Mouse (Mus musculus): ENCODE data around the gene Fezf2. TPM values are rescaled to one million over a fixed set of nuclear protein-coding genes. Genes with fewer than 3 reads are reported as not detected.

Gene Fezf2
- polyA plus RNA-seq (2015; fragmentation: Nextera tagmentation; extraction: Ambion mirVana): not detected in 2 replicates

DNA sequence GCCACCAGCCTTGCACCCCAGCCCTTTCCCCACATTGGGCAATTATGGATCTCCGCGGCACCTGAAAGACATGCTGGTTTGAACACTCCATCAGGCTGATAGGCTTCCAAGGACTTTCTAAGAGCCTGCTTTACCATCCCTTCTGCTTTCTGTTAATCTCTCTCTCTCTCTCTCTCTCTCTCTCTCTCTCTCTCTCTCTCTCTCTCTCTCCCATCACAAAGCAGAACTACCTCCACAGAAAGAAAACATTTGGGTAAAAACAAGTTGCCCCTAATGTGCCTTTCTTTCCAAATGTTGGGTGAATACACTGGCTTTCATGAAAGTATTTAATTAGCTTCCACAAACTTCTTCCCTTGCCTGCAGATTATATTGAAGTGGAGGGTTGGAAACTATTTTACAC is at the start of gene Fezf2:
Gene Fezf2, minus strand, starts transcription at position 101 of the 400 bp plus-strand sequence.

Other genes with a start within 250 kb of the Fezf2 start
- gene Gm49355, start 64.2 kb downstream of the Fezf2 start, polyA plus RNA-seq (2015; fragmentation: Nextera tagmentation; extraction: Ambion mirVana): 0.09 and 0.19 TPM in 2 replicates
- gene 3830406C13Rik, start 64.0 kb downstream of the Fezf2 start, polyA plus RNA-seq (2015; fragmentation: Nextera tagmentation; extraction: Ambion mirVana): 22.9 and 26.2 TPM in 2 replicates